Mouse (Mus musculus) B cell, adult 67 days (primary cell): ENCODE measurements around the gene Tmsb15b2. TPM values are rescaled to one million over a fixed set of nuclear protein-coding genes. Genes with fewer than 3 reads are reported as not detected.

Experiments used
- total RNA-seq, 2 experiments: library from RNA; stranded (reverse); gene quantifications; 4 replicates each; pipeline ENCODE4 v1.2.4; 2023

Gene Tmsb15b2
- 10 to 100 TPM; 17.5 to 26.6 TPM for total RNA-seq

DNA sequence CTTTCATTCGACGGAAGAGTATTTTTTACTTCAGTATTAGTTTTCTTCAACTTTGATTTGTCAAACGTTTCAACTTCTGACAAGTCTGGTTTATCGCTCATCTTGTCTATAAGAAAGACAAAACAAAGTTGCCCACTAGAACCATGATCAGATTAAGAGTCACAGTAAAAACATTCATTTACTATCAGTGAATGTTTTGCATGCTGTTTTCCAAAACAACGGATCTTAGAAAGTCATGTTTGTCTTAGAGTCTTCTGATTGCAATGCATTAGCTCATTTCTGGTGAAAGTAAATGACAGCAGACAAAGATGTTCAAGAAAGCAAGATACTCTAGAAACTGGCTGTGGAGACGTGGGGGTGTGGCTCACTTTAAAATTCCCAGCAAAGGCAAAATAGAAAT, at the start of gene Tmsb15b2:
Tmsb15b2 (minus strand) TSS at position 101 of the 400 bp plus-strand sequence.

DNA sequence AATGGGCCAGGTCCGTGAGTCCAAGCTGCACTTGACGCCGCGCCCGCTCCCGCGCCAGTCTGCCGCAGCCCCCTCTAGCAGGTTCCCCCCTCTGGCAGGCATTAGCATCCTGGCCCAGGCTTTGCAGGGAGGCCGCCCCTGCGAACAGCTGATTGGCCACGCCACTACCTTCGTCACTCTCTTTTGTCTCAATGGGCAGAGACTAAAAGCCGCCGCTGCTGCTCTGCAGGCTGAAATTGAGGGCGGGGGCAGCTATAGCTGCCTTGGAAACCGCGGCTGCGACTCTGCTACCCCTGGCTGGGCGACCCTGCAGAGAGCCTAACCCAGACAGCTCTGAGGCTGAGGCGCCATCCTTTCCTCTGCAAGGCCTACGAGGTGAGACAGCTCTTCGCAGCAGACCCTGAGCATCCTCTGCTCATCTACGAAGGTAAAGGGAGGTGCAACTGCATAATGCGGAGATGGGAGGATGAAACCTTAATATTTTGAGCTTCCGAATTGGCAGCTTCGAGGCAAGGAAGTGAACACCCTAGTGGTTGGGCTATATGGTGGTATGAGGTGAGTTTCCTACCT, 17.8 kb upstream of the Tmsb15b2 start, which contains the start of gene Zcchc18:
Zcchc18 (plus strand) TSS at position 178 of the 570 bp plus-strand sequence.

DNA sequence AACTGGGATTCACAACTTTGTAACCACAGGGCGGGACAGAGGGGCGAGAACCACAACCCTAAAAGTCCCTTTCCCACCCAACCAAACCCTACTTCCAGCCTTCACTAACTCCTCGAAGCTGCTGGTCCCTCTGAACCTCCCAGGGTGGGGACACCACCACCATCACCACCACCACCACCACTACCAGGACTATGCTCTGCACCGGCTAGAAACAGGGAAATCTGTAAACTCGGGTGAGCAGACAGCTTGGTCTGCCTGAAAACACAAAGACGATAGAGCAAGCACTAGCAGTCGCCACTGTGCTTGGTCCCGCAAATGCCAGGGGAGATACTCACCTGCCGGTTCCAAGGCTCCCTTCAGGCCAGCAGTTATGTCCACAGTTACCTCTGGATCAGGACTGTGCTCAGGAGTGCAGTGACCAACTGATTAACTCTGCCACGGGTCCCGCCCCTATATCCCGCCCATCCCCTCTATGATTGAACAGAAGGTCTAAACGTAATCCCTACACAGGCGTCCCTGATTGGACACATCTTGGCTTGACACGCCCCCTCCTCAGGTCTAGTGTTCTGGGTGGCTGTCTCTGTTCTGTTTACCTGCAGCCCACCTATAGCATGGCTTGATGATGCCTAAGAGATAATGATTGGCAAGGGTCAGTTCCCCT, 1.3 kb upstream of the Tmsb15b2 start, which contains the start of the genes Tmsb15l and Tmsb15b1:
Tmsb15l (minus strand) TSS at position 446 of the 661 bp plus-strand sequence.
Tmsb15b1 (minus strand) TSS at position 451 of the 661 bp plus-strand sequence.

DNA sequence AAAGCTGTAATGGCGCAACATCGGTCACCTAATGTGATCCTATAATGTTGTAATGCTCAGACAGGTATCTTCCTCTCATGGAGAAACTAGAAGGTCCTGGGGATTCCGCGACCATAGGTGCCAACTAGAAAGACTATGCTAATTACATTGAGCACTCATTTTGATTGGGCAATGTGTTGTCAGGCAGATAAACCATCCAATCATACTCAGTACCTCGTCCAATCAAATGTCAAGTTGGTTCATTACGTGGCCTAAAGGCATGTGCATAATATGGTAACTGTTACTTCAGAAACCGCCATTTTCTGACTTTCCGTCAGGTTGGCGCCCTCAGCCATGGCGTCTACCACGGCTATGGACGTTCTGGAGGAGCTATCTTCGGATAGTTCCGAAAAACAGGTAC, 48.3 kb downstream of the Tmsb15b2 start, which contains the start of gene H2bfm:
H2bfm (plus strand) TSS at position 295 of the 400 bp plus-strand sequence.

Other genes with a start within 250 kb of the Tmsb15b2 start
- 100 to 1,000 TPM; 123 to 138 TPM for gene Morf4l2, start 231.8 kb downstream of the Tmsb15b2 start, total RNA-seq
- not detected for gene Glra4, start 195.4 kb downstream of the Tmsb15b2 start, total RNA-seq
- gene Plp1, start 152.8 kb downstream of the Tmsb15b2 start, total RNA-seq: 1 to 10 TPM; 5.9 to 7.0 TPM
- not detected for gene Rab9b, start 106.7 kb downstream of the Tmsb15b2 start, total RNA-seq
- not detected for gene H2bfm, start 48.2 kb downstream of the Tmsb15b2 start, total RNA-seq
- under 1 TPM in 1 of 2 experiments, not detected in 1; 0.95 TPM for gene Tmsb15l, start 1.4 kb upstream of the Tmsb15b2 start, total RNA-seq
- gene Tmsb15b1, start 1.4 kb upstream of the Tmsb15b2 start, total RNA-seq: 10 to 100 TPM in 1 of 2 experiments, 1 to 10 TPM in 1; 2.9 to 19.2 TPM
- 10 to 100 TPM; 13.1 to 20.4 TPM for gene Zcchc18, start 17.7 kb upstream of the Tmsb15b2 start, total RNA-seq
- 10 to 100 TPM; 34.1 to 50.9 TPM for gene Slc25a53, start 62.8 kb upstream of the Tmsb15b2 start, total RNA-seq
- gene Fam199x, start 74.1 kb upstream of the Tmsb15b2 start, total RNA-seq: 1 to 10 TPM; 6.7 to 7.7 TPM
- not detected for gene Esx1, start 146.6 kb upstream of the Tmsb15b2 start, total RNA-seq